Mouse (Mus musculus) kidney, postnatal 25 days (tissue): ENCODE measurements around the gene Rps6kc1.

Experiments used
- DNase-seq, 2 experiments: peaks; one replicate each; pipeline ENCODE4 v3.0.0; 2021; ENCODE audit warnings: mixed read lengths in 2 of 2

The Rps6kc1 gene

GRCm38 (mm10) chr1:190751794-190752570, 159.6 kb downstream of the Rps6kc1 start:
- no peak for DNase-seq

GRCm38 (mm10) chr1:190748937-190749336, 162.6 kb downstream of the Rps6kc1 start:
- DNase-seq = no peak

- no peak for DNase-seq
Measured at GRCm38 (mm10) chr1:190741421-190741820, 170.1 kb downstream of the Rps6kc1 start.

GRCm38 (mm10) chr1:190732803-190733202, 178.8 kb downstream of the Rps6kc1 start:
- no peak for DNase-seq

DNA sequence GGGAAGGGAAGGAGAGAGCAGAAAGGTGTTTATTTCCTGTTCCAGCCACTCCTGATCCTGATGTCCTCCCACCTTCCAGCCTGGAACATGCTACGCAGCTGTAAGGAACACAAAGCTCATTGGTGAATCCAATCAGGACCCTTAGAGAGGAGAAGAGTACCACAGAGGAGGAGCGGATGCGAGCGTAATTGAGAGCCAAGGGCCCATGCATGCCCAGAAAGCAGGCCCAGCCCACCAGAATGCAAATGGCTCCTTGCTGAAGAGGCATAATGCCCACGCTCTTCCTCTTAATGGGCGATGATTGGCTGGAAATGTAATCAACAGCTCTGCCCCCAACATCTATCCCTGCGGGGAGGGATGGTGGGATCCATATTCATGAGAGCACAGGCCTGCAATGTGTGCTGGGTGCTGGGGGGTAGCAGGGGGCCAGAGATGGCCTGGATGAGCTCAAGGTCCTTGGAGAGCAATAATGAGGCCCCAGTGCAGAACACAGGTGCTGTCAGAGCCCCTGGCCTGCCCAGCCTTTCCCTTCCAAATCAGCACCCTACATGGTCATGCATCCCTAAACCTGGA, 182.0 kb downstream of the Rps6kc1 start:
- no peak for DNase-seq

DNA sequence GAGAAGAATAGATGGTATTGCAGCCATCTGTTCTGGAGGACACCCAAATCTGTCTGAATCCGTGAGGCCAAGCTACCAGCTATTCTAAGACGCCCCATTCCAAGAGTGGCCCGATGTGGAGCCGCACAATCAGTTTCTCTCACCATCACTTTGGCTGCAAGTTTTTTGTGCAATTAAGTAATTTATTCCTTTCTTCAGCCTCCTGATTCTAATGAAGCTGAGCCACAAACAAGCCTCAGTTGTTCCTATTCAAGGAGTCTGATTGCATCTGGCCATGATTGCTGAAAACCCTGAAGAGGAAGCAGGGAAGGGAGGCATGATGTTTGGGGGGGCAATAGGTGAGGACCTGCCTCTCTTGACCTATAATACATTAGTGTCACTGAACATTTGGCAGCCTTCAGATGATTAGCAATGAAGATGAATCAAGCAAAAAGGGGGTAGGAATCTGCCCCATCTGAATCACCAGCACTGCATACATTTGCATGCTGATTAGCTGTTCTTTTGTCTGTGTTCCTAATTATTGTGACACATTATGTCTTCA, 183.4 kb downstream of the Rps6kc1 start:
- no peak for DNase-seq

- no peak for DNase-seq
Measured at GRCm38 (mm10) chr1:190727385-190727784, 184.2 kb downstream of the Rps6kc1 start.

DNA sequence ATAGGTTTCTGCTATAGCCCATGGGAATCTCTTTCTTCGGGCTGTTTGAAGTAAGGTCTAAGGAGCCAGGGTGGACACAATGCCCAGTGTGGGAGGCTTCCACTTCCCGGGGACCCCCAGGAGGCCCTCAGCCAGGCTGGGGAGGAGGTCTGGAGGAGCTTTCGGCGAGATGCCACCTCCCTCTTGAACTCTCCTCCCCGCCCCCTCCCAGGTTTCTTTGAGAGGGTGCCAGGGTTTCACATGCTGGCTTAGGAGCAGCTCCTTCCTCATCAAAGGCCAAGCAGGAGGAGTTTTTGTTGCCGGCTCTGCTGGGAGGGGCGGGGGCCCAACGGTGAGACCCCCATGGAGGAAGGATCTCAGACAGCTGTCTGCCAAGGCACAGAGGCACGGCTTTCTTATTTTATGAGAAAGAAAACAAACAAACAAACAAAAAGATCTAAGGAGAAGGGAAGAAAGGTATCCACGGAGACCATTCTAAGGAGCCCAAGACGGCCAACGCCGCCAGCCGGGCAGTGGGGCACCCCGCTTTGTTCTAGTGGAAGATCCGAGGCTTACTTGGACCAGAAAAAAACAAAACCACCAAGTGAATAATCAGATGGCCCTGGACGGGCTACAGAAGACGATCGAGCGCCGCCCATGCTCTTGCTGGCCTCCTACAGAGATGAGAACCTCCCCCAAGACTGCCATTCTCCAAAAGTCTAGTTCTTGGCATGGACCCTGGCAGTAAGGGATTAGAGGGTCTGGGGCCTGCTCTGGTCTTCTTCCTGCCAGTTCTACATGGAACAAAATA, 186.8 kb downstream of the Rps6kc1 start:
- DNase-seq = no peak

DNA sequence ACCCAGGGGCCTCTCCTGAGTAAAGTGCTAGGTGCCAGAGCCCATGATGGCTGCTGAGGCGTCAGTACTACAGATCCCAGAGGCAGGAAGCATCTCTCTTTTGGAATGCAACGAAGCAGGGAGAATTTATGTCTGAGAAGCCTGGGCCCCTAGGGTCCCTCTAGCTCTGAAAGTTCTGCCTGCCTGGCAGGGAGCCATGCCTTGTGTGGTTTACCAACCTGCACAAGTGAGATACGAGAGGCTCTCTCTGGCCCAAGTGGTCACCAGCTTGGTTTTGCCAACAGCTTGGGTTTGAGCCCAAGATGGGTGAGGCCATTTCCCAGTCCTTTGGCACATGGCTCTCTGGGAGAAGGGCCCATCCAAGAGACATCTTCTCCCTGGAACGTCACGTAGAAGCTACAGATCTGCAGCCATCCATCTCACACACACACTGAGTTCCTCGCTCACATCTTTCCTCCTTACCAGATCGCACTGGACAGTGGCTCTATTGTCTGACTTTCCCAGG, 187.6 kb downstream of the Rps6kc1 start:
- DNase-seq = no peak

GRCm38 (mm10) chr1:190713848-190714247, 197.7 kb downstream of the Rps6kc1 start:
- no peak for DNase-seq

DNA sequence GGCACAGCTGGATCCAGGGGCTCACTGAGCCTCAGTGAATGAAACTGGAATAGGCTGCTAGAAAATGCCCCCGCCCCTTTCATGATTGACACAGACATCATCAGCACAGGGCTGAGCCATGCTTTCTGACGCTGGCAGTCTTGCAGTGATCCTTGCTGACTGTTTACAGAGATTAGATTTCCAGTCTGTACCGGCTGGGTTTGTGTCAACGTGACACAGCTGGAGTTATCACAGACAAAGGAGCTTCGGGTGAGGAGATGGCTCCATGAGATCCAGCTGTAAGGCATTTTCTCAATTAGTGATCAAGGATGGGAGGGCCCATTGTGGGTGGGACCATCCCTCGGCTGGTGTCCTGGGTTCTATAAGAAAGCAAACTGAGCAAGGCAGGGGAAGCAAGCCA, 214.0 kb downstream of the Rps6kc1 start:
- DNase-seq = no peak

GRCm38 (mm10) chr1:190695589-190695988, 216.0 kb downstream of the Rps6kc1 start:
- DNase-seq = peak; percentile 56 to 67

- no peak for DNase-seq
Measured at GRCm38 (mm10) chr1:190690528-190691262, 220.9 kb downstream of the Rps6kc1 start.

- no peak for DNase-seq
Measured at GRCm38 (mm10) chr1:190683060-190683459, 228.5 kb downstream of the Rps6kc1 start.

- peak in 1 of 2 experiments; percentile 27 for DNase-seq
Measured at GRCm38 (mm10) chr1:190682021-190682926, 229.3 kb downstream of the Rps6kc1 start.

DNA sequence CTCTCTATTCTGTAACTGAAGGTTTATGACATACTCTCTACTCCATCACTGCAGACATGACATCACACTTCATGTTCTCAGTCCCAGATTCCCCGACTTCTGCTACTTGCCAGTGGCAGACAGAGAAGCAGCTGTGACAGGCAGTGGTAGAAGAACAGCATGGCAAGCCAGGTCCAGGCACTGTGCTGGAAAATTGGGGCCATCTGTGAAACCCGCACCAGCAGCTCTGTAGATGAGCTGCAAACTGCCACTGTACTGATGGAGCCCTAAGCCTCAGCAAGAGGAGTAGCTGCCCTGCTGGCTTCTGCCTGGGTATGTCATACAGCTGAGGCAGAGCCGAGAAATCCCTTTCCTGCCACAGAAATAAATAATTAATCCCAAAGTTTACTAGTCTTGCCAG, 236.1 kb downstream of the Rps6kc1 start:
- DNase-seq = no peak

DNA sequence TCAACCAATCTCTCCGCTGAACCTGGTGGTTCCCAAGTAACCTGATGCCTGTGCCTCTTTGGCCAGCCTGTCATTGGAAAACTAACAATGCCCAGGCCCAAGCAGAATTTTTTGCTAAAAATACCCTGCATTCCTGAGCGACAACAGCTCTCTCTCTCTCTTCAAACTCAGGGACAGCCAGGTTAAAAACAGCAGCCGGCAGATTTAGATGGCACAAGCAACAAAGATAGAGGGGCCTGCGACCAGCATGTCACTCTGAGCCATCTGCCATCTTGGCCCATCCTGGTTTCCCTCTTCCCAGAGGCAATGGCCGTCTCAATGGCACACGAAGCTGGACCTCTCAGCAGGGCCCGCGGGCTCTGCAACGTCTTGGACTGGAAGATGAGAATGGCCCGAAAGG, 242.5 kb downstream of the Rps6kc1 start:
- no peak for DNase-seq

DNA sequence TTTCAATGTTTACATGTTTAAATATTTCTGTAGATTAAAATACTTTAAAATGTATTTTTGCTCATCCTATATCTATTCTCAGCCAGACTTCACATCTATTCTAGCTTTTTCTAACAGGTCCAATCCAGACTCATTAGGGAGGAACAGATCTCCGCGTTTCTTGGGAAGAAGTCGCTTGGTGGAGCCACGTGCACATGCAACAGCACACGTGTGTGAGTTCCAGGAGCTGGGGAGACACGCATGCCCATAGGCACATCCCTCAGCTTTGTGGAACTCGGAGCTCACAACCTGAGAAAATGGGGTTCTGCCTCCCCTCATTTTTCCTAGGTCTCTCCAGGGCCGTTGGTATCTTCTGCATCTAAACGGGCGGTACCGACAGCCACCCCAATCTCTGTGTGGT, 243.7 kb downstream of the Rps6kc1 start:
- no peak for DNase-seq

DNA sequence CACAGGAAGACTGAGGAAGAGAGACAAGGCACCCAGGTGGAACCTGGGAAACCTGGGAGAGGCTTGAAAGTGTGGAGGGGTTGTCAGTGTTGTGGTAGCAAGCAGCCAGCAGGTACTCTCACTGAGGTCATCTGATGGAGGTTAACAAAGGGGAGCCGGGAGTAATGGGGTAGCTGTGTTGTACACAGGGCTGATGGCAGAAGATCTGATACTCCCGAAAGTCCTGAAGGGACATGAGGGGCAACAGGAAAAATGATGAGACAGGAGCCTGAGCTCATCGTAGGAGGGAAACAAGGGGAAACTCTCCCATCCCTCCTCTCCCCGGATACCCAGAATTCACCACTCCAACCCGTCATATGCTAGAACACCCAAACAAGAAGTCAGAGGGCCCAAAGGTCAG, 244.2 kb downstream of the Rps6kc1 start:
- no peak for DNase-seq

GRCm38 (mm10) chr1:190665490-190665875, 246.1 kb downstream of the Rps6kc1 start:
- DNase-seq = no peak

DNA sequence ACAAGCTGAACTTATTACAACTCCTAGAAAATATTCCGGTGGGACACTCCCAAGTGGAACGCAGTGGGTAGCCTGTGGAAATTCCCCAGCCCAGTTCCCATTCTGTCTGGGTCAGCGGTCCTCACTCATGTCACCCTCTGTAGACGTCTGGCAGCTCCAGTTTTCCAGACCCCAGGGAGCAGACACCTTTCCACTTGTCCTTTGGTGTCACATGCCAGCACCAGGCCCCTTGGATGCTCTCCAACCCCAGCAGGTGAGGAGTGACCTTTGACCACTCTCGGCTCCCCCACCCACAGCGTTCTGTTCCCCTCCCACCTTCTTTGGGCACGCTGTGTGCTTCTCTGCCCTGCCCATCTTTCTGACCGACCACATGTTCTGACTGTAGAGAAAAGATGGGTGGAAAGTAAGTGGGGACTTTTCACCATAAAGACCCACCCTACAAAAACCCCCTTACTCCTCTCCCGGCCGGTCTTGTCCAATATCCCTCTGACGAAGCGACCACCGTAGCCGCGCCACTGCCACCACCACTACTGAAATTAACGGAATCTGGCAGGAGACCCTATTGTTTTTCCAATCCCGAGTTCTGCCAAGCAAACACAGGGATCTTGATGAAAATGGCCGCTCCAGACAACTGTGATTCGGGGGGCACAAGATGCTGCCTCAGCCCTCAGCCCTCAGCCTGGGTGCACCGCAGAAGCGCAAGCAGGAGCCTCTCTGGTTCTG, 246.6 kb downstream of the Rps6kc1 start:
- peak; percentile 48 to 71 for DNase-seq
